Mouse (Mus musculus) retina, postnatal 7 days (tissue): ENCODE data around the gene Zfp575.
A peak's percentile ranks its signal among the peaks of the same experiment; 100 is the strongest.

Source experiments
- DNase-seq: peaks from one replicate; pipeline ENCODE4 v3.0.0-alpha.2; 2012; ENCODE audit warnings: low read depth, low spot score

Zfp575 gene

GRCm38 (mm10) chr7:24564607-24565265 lies 22.7 kb downstream of the Zfp575 start:
- peak; percentile 44 for DNase-seq

GRCm38 (mm10) chr7:24563837-24564206 lies 23.6 kb downstream of the Zfp575 start:
- DNase-seq = no peak

GRCm38 (mm10) chr7:24563191-24563836 lies 24.1 kb downstream of the Zfp575 start:
- DNase-seq = no peak

- no peak for DNase-seq
Measured at GRCm38 (mm10) chr7:24561450-24561849, 26.0 kb downstream of the Zfp575 start.

- DNase-seq = no peak
Measured at GRCm38 (mm10) chr7:24555786-24556185, 31.7 kb downstream of the Zfp575 start.

GRCm38 (mm10) chr7:24551985-24552759 lies 35.3 kb downstream of the Zfp575 start:
- no peak for DNase-seq

- DNase-seq = no peak
Measured at GRCm38 (mm10) chr7:24547534-24548036, 39.9 kb downstream of the Zfp575 start.

GRCm38 (mm10) chr7:24546634-24547389 lies 40.6 kb downstream of the Zfp575 start:
- DNase-seq = peak; percentile 99

- DNase-seq = no peak
Measured at GRCm38 (mm10) chr7:24546068-24546614, 41.3 kb downstream of the Zfp575 start, which contains the start of the genes Pinlyp and Xrcc1. Pinlyp (minus strand) TSS chr7:24546118. Xrcc1 (plus strand) TSS chr7:24546289.

GRCm38 (mm10) chr7:24544506-24544905 lies 42.9 kb downstream of the Zfp575 start:
- DNase-seq = no peak

GRCm38 (mm10) chr7:24539686-24540085 lies 47.8 kb downstream of the Zfp575 start:
- no peak for DNase-seq

- no peak for DNase-seq
Measured at GRCm38 (mm10) chr7:24538701-24539100, 48.7 kb downstream of the Zfp575 start.

- no peak for DNase-seq
Measured at GRCm38 (mm10) chr7:24538154-24538553, 49.3 kb downstream of the Zfp575 start.

- no peak for DNase-seq
Measured at GRCm38 (mm10) chr7:24537591-24537990, 49.9 kb downstream of the Zfp575 start.

- DNase-seq = no peak
Measured at GRCm38 (mm10) chr7:24537081-24537480, 50.4 kb downstream of the Zfp575 start.

GRCm38 (mm10) chr7:24534301-24534700 lies 53.1 kb downstream of the Zfp575 start:
- DNase-seq = no peak
